Mouse (Mus musculus): ENCODE results near the gene Mrps18a. TPM values are rescaled to one million over a fixed set of nuclear protein-coding genes. Genes with fewer than 3 reads are reported as not detected.

The Mrps18a gene
- polyA plus RNA-seq, 1 experiment from 2014 or later = 112 TPM

DNA sequence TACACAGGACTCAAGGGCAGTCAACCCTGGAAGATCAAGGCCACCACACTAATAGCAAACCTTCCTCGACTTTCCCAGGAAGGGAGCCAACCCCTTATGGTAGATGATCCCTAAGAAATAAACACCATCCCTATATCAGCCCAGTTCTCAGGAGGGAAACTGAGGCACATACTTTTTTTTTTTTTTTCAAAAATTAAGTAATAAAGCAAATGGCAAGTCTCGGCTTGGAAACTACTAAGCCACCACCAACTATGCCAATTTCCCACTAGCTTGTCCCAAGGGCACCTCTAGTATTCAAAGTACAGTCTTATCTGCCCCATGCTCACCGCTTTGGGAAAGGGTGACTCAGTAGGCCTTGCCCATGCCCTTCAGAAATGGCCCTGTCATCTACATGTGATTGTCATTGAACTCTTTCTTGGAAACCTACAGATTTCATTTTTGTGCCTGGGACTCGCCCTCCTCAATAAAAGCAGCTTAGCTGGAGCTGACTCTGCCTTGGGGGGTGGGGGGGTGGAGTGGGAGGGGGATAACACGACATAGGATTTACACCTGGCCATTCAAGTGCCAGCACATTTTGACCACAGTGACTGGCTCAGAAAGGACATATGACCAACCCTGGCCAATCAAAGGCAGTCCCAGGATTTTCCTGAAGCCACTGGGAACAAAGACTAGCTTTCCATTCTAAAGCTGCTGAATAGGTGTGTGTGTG is 35.1 kb upstream of the Mrps18a start:
- peaks cover 22% of the 10 kb centered on the region for H3K4me1 ChIP-seq (ENCODE audit: control insufficient read depth, insufficient read depth, low read length)
- DNase-seq (ENCODE audit: low spot score) (no peak), ATAC-seq (ENCODE audit: low read depth) (no peak)
- no peak overlapping the region for H3K27ac ChIP-seq (replicated peaks; ENCODE audit: low read depth, low read length)
- no peak overlapping the region for H3K9ac ChIP-seq (ENCODE audit: low read depth, low read length)
- 74% methylated on average over 5 of the region's 5 CpGs for WGBS
- no peak overlapping the region for H3K4me2 ChIP-seq (ENCODE audit: low read depth, low read length)
- H3K27me3 ChIP-seq (replicated peaks; ENCODE audit: control insufficient read depth, insufficient read depth, low read length) = no peaks in the 10 kb centered on the region
- H3K4me3 ChIP-seq (ENCODE audit: low read depth, low read length) = no peak overlapping the region
- H3K36me3 ChIP-seq (ENCODE audit: control insufficient read depth, insufficient read depth, low read length) = no peaks in the 10 kb centered on the region
- H3K9me3 ChIP-seq (ENCODE audit: control insufficient read depth, low read length) = peaks cover 3% of the 10 kb centered on the region; the same call in 1 of the 2 replicates

DNA sequence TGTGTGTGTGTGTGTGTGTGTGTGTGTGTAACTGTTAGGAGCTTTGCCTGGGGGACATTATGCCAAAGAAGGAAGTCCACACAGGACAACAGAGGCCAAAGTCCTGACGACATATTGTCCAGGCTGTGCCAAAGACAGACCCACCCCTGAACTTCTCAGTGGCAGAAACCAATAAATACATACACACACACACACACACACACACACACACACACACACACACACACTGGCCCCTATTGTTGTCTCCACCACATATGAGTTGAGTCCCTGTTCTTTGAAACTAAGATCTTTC is 34.6 kb upstream of the Mrps18a start:
- ATAC-seq (ENCODE audit: low read depth) (no peak), DNase-seq (ENCODE audit: low spot score) (no peak)
- Histone ChIP-seq H3K4me1 (ENCODE audit: control insufficient read depth, insufficient read depth, low read length) (peaks cover 22% of the 10 kb centered on the region), H3K9me3 (ENCODE audit: control insufficient read depth, low read length) (peaks cover 3% of the 10 kb centered on the region; the same call in 1 of the 2 replicates), H3K36me3 (ENCODE audit: control insufficient read depth, insufficient read depth, low read length) (no peaks in the 10 kb centered on the region), H3K4me3 (ENCODE audit: low read depth, low read length) (no peak overlapping the region), H3K4me2 (ENCODE audit: low read depth, low read length) (no peak overlapping the region), H3K27ac (replicated peaks; ENCODE audit: low read depth, low read length) (no peak overlapping the region), H3K27me3 (replicated peaks; ENCODE audit: control insufficient read depth, insufficient read depth, low read length) (no peaks in the 10 kb centered on the region), H3K9ac (ENCODE audit: low read depth, low read length) (no peak overlapping the region)
- 64% methylated on average over 1 of the region's 1 CpGs for WGBS

DNA sequence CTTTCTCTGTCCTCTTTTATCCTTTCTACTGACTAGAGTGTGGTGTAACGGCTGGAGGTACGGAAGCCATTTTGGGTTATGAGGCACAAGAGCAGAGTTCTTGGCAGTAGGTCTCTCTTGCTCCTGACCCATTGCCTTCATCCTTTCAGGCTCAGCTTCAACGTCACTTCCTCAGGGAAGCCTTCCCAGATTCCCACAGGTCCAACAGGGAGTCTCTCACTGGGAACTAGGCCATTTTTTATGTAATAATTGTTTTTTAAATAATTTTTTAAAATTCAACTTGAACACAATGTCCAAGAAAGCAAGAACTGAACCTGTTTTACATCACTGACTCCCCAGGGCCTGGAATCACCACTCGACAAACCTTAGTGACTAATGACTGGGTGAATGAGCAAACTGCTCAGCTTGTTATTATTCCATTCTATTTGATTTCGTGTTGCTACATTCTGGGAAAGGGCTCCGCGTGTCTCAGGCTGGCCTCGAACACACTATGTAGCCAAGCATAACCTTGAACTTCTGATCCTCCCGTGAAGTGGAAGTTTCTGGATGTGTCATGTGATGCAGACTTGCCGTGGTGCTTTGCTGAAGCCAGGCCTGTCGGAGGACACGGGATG is 32.8 kb upstream of the Mrps18a start:
- Histone ChIP-seq H3K4me2 (ENCODE audit: low read depth, low read length) (no peak overlapping the region), H3K9ac (ENCODE audit: low read depth, low read length) (no peak overlapping the region), H3K9me3 (ENCODE audit: control insufficient read depth, low read length) (peaks cover 3% of the 10 kb centered on the region; the same call in 1 of the 2 replicates), H3K4me3 (ENCODE audit: low read depth, low read length) (no peak overlapping the region), H3K36me3 (ENCODE audit: control insufficient read depth, insufficient read depth, low read length) (no peaks in the 10 kb centered on the region), H3K4me1 (ENCODE audit: control insufficient read depth, insufficient read depth, low read length) (peaks cover 31% of the 10 kb centered on the region), H3K27me3 (replicated peaks; ENCODE audit: control insufficient read depth, insufficient read depth, low read length) (no peaks in the 10 kb centered on the region), H3K27ac (replicated peaks; ENCODE audit: low read depth, low read length) (no peak overlapping the region)
- ATAC-seq (ENCODE audit: low read depth) = no peak
- 92% methylated on average over 12 of the region's 12 CpGs for WGBS
- no peak for DNase-seq (ENCODE audit: low spot score)

DNA sequence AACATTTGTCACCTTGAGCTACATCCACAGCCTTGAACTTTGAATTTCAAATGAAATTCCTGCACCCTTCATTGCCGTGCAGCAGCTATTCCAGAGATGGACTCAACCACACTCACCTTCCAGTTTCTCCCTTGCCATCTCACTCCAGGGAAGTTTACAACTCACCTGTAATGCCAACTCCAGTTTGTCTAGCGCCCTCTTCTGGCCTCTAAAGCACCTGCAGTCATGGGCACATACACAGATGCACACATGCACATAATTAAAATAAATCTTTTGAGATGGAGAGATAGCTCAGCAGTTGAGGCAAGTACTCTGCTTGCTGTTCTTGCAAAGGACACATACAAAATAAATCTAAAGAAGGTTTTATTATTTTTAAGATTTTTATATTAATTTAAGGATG is 31.7 kb upstream of the Mrps18a start:
- 69% methylated on average over 2 of the region's 2 CpGs for WGBS
- Histone ChIP-seq H3K4me2 (ENCODE audit: low read depth, low read length) (no peak overlapping the region), H3K9me3 (ENCODE audit: control insufficient read depth, low read length) (peaks cover 3% of the 10 kb centered on the region; the same call in 1 of the 2 replicates), H3K27ac (replicated peaks; ENCODE audit: low read depth, low read length) (no peak overlapping the region), H3K36me3 (ENCODE audit: control insufficient read depth, insufficient read depth, low read length) (no peaks in the 10 kb centered on the region), H3K4me3 (ENCODE audit: low read depth, low read length) (no peak overlapping the region), H3K27me3 (replicated peaks; ENCODE audit: control insufficient read depth, insufficient read depth, low read length) (no peaks in the 10 kb centered on the region), H3K4me1 (ENCODE audit: control insufficient read depth, insufficient read depth, low read length) (peaks cover 30% of the 10 kb centered on the region), H3K9ac (ENCODE audit: low read depth, low read length) (no peak overlapping the region)
- no peak for DNase-seq (ENCODE audit: low spot score)
- no peak for ATAC-seq (ENCODE audit: low read depth)

DNA sequence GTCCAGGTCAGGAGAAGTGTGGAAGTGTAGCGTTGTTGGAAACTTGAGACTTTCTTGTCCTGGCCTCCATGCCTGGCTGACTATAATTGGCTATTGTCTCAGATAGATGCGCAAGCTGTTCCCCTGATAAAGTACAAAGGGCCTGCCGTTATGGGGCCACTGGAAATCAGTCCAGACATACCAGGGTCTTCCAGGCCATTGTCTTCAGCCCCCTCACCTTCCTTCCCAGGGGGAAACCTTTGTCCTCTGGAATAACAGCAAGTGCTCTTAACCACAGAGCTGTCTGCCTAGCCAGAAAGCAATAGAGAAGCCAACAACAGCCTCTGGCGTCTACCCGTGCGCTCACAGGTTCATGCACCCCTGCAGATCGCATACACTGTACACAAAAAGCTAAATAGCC is 30.4 kb upstream of the Mrps18a start:
- DNase-seq (ENCODE audit: low spot score) (peak; percentile 18), ATAC-seq (ENCODE audit: low read depth) (no peak)
- Histone ChIP-seq H3K9me3 (ENCODE audit: control insufficient read depth, low read length) (peaks cover 3% of the 10 kb centered on the region; the same call in 1 of the 2 replicates), H3K4me2 (ENCODE audit: low read depth, low read length) (no peak overlapping the region), H3K9ac (ENCODE audit: low read depth, low read length) (no peak overlapping the region), H3K27ac (replicated peaks; ENCODE audit: low read depth, low read length) (no peak overlapping the region), H3K4me1 (ENCODE audit: control insufficient read depth, insufficient read depth, low read length) (peaks cover 31% of the 10 kb centered on the region), H3K36me3 (ENCODE audit: control insufficient read depth, insufficient read depth, low read length) (no peaks in the 10 kb centered on the region), H3K27me3 (replicated peaks; ENCODE audit: control insufficient read depth, insufficient read depth, low read length) (no peaks in the 10 kb centered on the region), H3K4me3 (ENCODE audit: low read depth, low read length) (no peak overlapping the region)
- 66% methylated on average over 7 of the region's 7 CpGs for WGBS

DNA sequence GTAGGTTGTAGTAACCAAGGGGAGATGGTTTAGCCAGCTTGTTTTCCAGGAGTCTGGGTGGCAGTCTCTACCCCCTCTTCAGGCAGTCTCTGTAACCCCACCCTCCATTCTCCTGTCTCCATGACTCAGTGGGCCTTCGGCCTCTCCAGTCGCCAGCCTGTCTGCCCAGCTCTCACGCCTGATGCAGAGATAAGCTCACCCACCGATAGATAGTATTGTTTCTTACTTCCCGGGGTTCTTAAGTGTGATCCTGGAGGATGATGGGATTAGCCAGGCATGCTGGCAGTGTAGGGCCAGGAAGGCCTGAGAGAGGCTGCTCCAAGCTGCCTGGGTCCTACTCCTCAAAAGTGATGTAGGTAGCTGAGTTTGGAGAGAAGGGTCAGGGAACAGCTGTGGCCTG is 29.7 kb upstream of the Mrps18a start:
- DNase-seq (ENCODE audit: low spot score) (no peak), ATAC-seq (ENCODE audit: low read depth) (no peak)
- Histone ChIP-seq H3K4me2 (ENCODE audit: low read depth, low read length) (no peak overlapping the region), H3K27ac (replicated peaks; ENCODE audit: low read depth, low read length) (no peak overlapping the region), H3K9ac (ENCODE audit: low read depth, low read length) (no peak overlapping the region), H3K4me1 (ENCODE audit: control insufficient read depth, insufficient read depth, low read length) (peaks cover 38% of the 10 kb centered on the region), H3K9me3 (ENCODE audit: control insufficient read depth, low read length) (peaks cover 3% of the 10 kb centered on the region; the same call in 1 of the 2 replicates), H3K4me3 (ENCODE audit: low read depth, low read length) (no peak overlapping the region), H3K27me3 (replicated peaks; ENCODE audit: control insufficient read depth, insufficient read depth, low read length) (no peaks in the 10 kb centered on the region), H3K36me3 (ENCODE audit: control insufficient read depth, insufficient read depth, low read length) (no peaks in the 10 kb centered on the region)
- WGBS = 64% methylated on average over 5 of the region's 5 CpGs

DNA sequence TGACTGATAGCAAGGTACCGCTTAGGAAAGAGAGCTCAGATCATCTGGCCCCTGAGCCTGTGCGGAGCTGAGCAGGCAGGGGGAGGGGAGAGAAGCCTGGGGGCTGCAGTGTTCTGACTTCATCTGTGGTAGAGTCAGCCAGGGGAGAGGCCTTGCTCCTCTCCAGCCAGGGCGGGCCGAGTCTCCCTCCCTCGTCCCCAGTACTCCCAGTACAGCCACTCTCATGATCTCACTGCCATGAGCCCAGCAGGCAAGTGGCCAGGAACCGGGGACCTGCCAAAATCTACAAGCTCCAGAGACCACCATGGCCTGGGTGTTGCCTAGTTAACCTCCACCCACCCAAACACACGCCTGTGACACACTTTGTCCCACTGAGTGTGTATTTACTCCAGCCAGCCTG is 29.1 kb upstream of the Mrps18a start:
- H3K27me3 ChIP-seq (replicated peaks; ENCODE audit: control insufficient read depth, insufficient read depth, low read length) = no peaks in the 10 kb centered on the region
- peaks cover 44% of the 10 kb centered on the region for H3K4me1 ChIP-seq (ENCODE audit: control insufficient read depth, insufficient read depth, low read length)
- no peaks in the 10 kb centered on the region for H3K36me3 ChIP-seq (ENCODE audit: control insufficient read depth, insufficient read depth, low read length)
- H3K4me2 ChIP-seq (ENCODE audit: low read depth, low read length) = no peak overlapping the region
- no peak overlapping the region for H3K4me3 ChIP-seq (ENCODE audit: low read depth, low read length)
- H3K9me3 ChIP-seq (ENCODE audit: control insufficient read depth, low read length) = peaks cover 3% of the 10 kb centered on the region; the same call in 1 of the 2 replicates
- no peak overlapping the region for H3K9ac ChIP-seq (ENCODE audit: low read depth, low read length)
- WGBS = 41% methylated on average over 5 of the region's 7 CpGs
- ATAC-seq (ENCODE audit: low read depth) = 0 out of 2 replicates have a peak, but pooled peaks have one; percentile 3
- H3K27ac ChIP-seq (replicated peaks; ENCODE audit: low read depth, low read length) = 0 out of 2 replicates have a peak overlapping the region, but pooled peaks have one; percentile 31
- peak; percentile 34 for DNase-seq (ENCODE audit: low spot score)

DNA sequence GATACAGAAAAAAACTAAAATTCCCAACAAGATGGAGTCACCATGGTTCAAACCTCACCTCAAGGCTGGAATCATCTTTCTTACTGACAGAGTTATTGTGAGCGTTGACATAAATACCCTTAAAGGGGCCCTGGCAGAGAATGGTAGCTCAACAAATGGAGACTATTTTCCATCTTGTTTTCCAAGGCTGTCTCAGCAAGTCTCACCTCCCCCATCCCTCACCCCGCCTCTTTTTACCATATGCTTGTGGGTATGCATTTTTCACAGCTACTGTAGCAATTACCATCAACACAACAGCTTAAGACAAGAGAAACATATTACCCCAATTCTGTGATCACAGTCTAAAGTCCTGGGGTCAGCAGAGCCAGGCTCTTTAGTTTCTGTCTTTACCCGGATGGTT is 27.4 kb upstream of the Mrps18a start:
- no peaks in the 10 kb centered on the region for H3K36me3 ChIP-seq (ENCODE audit: control insufficient read depth, insufficient read depth, low read length)
- H3K9me3 ChIP-seq (ENCODE audit: control insufficient read depth, low read length) = peaks cover 3% of the 10 kb centered on the region; the same call in 1 of the 2 replicates
- H3K27me3 ChIP-seq (replicated peaks; ENCODE audit: control insufficient read depth, insufficient read depth, low read length) = no peaks in the 10 kb centered on the region
- peaks cover 48% of the 10 kb centered on the region for H3K4me1 ChIP-seq (ENCODE audit: control insufficient read depth, insufficient read depth, low read length)
- H3K4me3 ChIP-seq (ENCODE audit: low read depth, low read length) = no peak overlapping the region
- WGBS = 79% methylated on average over 3 of the region's 3 CpGs
- ATAC-seq (ENCODE audit: low read depth) (no peak), DNase-seq (ENCODE audit: low spot score) (no peak)
- peak overlapping the region; percentile 42; the same call in 1 of the 2 replicates for H3K4me2 ChIP-seq (ENCODE audit: low read depth, low read length)
- no peak overlapping the region; the same call in 1 of the 2 replicates for H3K27ac ChIP-seq (replicated peaks; ENCODE audit: low read depth, low read length)
- H3K9ac ChIP-seq (ENCODE audit: low read depth, low read length) = no peak overlapping the region

Data from embryonic facial prominence, embryonic 14.5 days (tissue).